Mouse (Mus musculus) G1E (cell line): ENCODE measurements around the gene Tifab. TPM values are rescaled to one million over a fixed set of nuclear protein-coding genes. Genes with fewer than 3 reads are reported as not detected.
A peak's percentile ranks its signal among the peaks of the same experiment; 100 is the strongest.
"Not testable (repeated sequence)": the region's sequence is repeated elsewhere in the genome, so short reads cannot be mapped to it uniquely, and the experiment has no call there.

Source experiments
- ATAC-seq: 2 replicates; pipeline ENCODE4 v1.8.0; 2016; ENCODE audit warnings: mild to moderate bottlenecking; ENCODE audit not compliant: insufficient number of reproducible peaks, poor library complexity, low FRiP score, severe bottlenecking; ENCODE audit errors: extremely low read depth
- DNase-seq: peaks from one replicate; pipeline ENCODE4 v3.0.0; 2012; ENCODE audit warnings: low spot score
- H3K27me3 ChIP-seq: 2 replicates; pipeline ENCODE4 v1.6.1; 2012; ENCODE audit warnings: mild to moderate bottlenecking, low read length, inconsistent platforms; ENCODE audit not compliant: insufficient read depth
- H3K36me3 ChIP-seq: replicated peaks from 2 replicates; pipeline ENCODE3; 2012; ENCODE audit warnings: mild to moderate bottlenecking, inconsistent platforms
- H3K4me1 ChIP-seq: 2 replicates; pipeline ENCODE4 v1.6.1; 2012; ENCODE audit warnings: low read depth, low read length, inconsistent platforms, mixed read lengths; ENCODE audit not compliant: insufficient read depth
- H3K4me3 ChIP-seq: 2 replicates; pipeline ENCODE4 v1.5.1; 2012; ENCODE audit warnings: low read depth, mild to moderate bottlenecking, inconsistent platforms, low read length, moderate library complexity, mixed read lengths
- H3K9me3 ChIP-seq: replicated peaks from 2 replicates; pipeline ENCODE4 v1.6.1; 2012; ENCODE audit warnings: inconsistent platforms
- CTCF ChIP-seq: IDR thresholded peaks from 2 replicates; pipeline ENCODE4 v1.5.1; 2012; ENCODE audit warnings: low read depth, low read length, inconsistent platforms, mixed read lengths
- GATA1 ChIP-seq: IDR thresholded peaks from 2 replicates; pipeline ENCODE4 v1.6.1; 2012; ENCODE audit warnings: borderline replicate concordance, low read length, inconsistent platforms, mixed read lengths
- GATA2 ChIP-seq: IDR thresholded peaks from 2 replicates; pipeline ENCODE4 v1.6.1; 2012; ENCODE audit warnings: low read depth, low read length, inconsistent platforms, borderline replicate concordance
- POLR2AphosphoS5 ChIP-seq: IDR thresholded peaks from 2 replicates; pipeline ENCODE4 v1.6.1; 2012; ENCODE audit warnings: low read depth, low read length, inconsistent platforms; ENCODE audit not compliant: insufficient replicate concordance
- TAL1 ChIP-seq: conservative IDR thresholded peaks from 2 replicates; pipeline ENCODE4 v1.6.1; 2012; ENCODE audit warnings: low read depth, low read length, inconsistent platforms, mixed read lengths
- polyA plus RNA-seq: library from polyadenylated mRNA; stranded (reverse); fragments of >175 nt; gene quantifications from 2 replicates; pipeline ENCODE4 v1.2.3, GENCODE M21; 2012
- total RNA-seq, 2 experiments: library from RNA; stranded (forward) in 1 of 2; stranded (reverse) in 1 of 2; fragments of 200-1000 nt in 1 of 2; fragments of >200 nt in 1 of 2; fragmentation: Nextera tagmentation in 1 of 2; gene quantifications; 2 replicates each; pipeline ENCODE4 v1.2.3; 2014 to 2017

Gene Tifab
- total and polyA plus RNA-seq, 3 experiments, result 0.16 TPM; not detected in 2

DNA sequence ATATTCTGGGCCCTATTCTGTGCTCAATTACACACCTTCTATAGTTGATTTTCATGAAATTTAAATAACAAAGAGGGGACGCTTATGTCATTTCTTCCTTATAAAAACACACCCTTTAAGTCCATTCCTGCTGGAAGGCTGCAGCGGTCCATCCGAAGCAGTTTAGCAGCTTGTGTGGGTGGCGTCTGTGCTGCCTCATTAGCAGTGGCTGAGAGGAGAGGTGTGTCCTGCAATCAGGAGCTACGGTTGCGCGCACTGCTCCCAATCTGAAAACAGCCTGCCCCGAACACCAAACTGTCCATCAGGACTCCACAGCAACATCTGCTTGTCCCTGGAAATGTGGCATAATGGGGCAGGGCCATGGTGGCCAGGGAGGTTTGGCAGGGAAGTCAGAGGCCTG is 20.8 kb upstream of the Tifab start:
- no peaks in the 10 kb centered on the region; the same call in 1 of the 2 replicates for H3K27me3 ChIP-seq
- no peaks in the 10 kb centered on the region for H3K4me1 ChIP-seq
- H3K36me3 ChIP-seq, result no peaks in the 10 kb centered on the region
- no peak for DNase-seq
- no peak for ATAC-seq
- H3K4me3 ChIP-seq, result no peak overlapping the region
- H3K9me3 ChIP-seq, result no peaks in the 10 kb centered on the region
- no peak for TF ChIP-seq POLR2AphosphoS5
- TF ChIP-seq GATA2, result no peak
- no peak for TF ChIP-seq CTCF
- no peak for TF ChIP-seq TAL1
- no peak for TF ChIP-seq GATA1

DNA sequence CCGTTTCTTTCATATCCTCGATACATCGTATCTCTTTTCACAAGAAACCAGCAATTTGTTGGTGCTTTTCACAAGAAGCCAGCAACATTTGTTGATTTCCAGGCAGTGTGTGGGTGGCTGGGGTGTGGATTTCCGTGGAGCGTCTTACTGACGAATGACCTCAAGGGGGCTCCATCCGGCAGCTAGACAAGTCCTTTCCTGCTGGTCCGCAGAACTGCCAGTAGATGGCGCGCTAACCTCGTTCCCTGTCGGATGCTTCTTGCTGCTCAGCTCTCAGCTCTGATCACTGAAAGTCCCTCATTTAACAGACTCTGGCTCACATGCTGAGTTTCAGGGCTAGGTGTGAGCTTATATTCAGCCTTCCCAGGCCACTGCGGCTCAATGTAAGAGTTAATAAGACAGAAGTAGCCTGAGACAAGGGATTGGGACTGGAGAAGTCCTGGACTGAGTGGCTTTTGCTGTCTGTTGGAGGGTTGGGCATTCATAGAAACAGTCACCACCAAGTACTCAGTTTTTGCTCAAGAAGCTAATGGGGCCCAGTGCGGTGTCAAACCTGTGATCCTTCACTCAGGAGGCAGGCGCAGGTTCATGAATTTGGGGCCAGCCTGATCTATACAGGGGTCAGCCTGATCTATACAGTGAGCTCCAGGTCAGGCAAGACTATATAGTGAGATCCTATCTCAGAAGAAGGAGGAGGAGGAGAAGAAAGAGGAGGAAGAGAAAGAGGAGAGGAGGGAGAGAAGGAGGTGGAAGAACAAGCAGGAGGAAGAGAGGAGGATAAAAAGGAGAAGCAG is 19.0 kb upstream of the Tifab start:
- Histone ChIP-seq H3K4me3 (no peak overlapping the region), H3K9me3 (no peaks in the 10 kb centered on the region), H3K4me1 (no peaks in the 10 kb centered on the region), H3K36me3 (no peaks in the 10 kb centered on the region), H3K27me3 (no peaks in the 10 kb centered on the region; the same call in 1 of the 2 replicates)
- ATAC-seq (peak; percentile 63), DNase-seq (peak; percentile 65)
- TF ChIP-seq GATA2 (no peak), GATA1 (no peak), CTCF (peak; percentile 99)

DNA sequence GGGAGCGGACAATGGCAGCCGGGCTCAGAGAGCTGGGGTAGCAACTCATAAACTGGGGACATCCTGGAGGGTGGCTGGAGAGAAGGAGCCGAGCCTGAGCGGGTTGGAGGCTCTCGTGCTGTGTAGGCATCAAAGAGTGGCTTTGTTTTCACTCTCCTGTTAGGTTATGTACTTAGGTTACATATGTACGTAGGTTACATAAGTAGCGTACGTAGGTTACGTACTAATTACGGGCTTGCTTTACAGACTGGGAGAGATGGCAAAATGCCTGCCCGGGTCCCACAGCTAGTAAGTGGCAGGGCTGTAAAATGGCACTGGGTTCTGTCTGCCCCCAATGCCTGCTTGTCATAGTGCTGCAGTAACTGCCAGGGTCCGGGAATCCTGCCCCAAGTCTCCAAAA is 18.3 kb upstream of the Tifab start:
- no peak for DNase-seq
- Histone ChIP-seq H3K4me1 (no peaks in the 10 kb centered on the region), H3K4me3 (no peak overlapping the region), H3K36me3 (no peaks in the 10 kb centered on the region), H3K9me3 (no peaks in the 10 kb centered on the region), H3K27me3 (no peaks in the 10 kb centered on the region; the same call in 1 of the 2 replicates)
- TF ChIP-seq GATA1, result no peak
- no peak for TF ChIP-seq TAL1
- no peak for TF ChIP-seq POLR2AphosphoS5
- no peak for TF ChIP-seq CTCF
- TF ChIP-seq GATA2, result no peak
- no peak for ATAC-seq

DNA sequence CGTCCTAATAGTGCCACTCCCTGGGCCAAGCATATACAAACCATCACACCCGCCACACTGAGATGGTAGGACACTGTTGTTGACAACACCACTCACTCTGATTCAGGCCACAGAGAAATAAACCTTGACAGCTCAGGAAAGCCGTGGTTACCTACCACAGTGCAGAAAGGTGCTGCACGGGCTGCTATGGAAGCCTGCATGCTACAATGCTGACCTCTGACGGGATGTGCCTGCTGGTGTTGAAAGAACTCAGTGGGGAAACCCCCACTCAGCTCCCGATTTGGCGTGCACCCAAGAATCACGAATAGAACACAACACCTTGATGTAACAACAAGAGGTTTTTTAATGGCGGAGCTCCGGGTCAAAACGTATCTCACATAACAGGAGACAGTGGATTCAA is 17.1 kb upstream of the Tifab start:
- not testable (repeated sequence) for ATAC-seq, H3K36me3 ChIP-seq, H3K4me1 ChIP-seq, H3K27me3 ChIP-seq, H3K4me3 ChIP-seq, DNase-seq, H3K9me3 ChIP-seq

DNA sequence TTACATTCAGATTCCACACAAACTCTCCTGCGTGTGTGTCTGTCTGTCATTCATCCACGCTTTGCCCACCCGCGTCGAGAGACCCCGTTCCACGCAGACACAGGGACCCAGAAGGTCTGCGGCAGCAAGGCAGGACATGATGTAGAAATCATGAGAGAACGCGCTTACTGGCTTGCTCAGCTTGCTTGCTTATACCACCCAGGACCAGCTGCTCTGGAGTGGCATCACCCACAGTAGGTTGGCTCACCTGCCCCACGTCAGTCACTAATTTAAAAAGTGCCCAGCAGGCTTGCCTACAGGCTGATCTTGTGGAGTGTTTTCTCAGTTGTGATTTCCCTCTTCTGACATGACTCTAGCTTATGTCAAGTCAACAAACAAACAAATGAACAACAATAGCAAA is 15.5 kb upstream of the Tifab start:
- H3K9me3 ChIP-seq, H3K27me3 ChIP-seq, H3K4me3 ChIP-seq, DNase-seq, ATAC-seq, H3K36me3 ChIP-seq, H3K4me1 ChIP-seq: not testable (repeated sequence)

DNA sequence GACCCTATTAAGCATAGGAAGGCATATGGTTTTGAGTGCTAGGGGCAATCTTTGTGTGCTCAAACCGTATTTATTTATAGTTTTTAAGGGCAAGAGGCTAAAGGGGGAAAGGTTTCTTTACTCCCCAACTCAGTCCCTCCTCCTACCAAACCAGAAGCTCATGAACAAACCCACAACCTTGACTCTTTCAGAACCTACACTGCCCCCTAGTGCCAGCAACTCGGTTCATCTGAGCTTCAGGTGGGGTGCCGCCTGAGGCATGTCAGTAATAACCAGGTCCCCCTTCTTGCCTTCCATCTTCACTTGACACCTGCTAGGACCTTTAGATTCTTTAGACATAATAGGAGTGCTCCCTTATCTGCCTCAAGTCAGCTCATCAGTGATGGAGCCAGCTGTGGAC is 12.5 kb upstream of the Tifab start:
- ATAC-seq (no peak), DNase-seq (no peak)
- Histone ChIP-seq H3K27me3 (no peaks in the 10 kb centered on the region), H3K9me3 (no peaks in the 10 kb centered on the region), H3K36me3 (no peaks in the 10 kb centered on the region), H3K4me1 (no peaks in the 10 kb centered on the region), H3K4me3 (no peak overlapping the region)
- TF ChIP-seq GATA2 (no peak), GATA1 (no peak), POLR2AphosphoS5 (no peak), CTCF (no peak), TAL1 (no peak)

DNA sequence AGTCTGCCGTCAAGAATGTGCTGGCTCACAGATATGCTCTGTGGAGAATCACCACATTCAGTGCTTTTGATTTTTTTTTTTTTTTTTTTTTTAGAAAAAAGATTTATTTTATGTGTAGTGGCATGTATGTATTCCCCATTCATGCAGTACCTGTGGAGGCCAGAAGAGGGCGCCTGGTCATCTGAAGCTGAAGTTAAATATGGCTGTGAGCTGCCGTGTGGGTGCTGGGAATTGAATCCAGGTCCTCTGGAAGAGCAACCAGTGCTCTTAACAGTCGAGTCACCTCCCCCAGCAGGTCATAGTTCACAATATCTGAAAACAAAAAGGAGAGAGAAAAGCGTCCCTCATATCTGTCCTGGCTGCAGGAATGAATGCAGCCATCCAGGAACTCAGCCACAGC is 11.0 kb upstream of the Tifab start:
- no peaks in the 10 kb centered on the region for H3K36me3 ChIP-seq
- H3K4me3 ChIP-seq, result no peak overlapping the region
- no peaks in the 10 kb centered on the region for H3K4me1 ChIP-seq
- no peak for TF ChIP-seq TAL1
- no peak for TF ChIP-seq POLR2AphosphoS5
- no peak for TF ChIP-seq GATA1
- no peak for TF ChIP-seq GATA2
- TF ChIP-seq CTCF, result no peak
- no peaks in the 10 kb centered on the region for H3K9me3 ChIP-seq
- H3K27me3 ChIP-seq, result no peaks in the 10 kb centered on the region
- ATAC-seq (no peak), DNase-seq (no peak)
